Mouse (Mus musculus): Measurements from ENCODE around the gene Zfp981. TPM values are rescaled to one million over a fixed set of nuclear protein-coding genes. Genes with fewer than 3 reads are reported as not detected.
"Not testable (repeated sequence)": the region's sequence is repeated elsewhere in the genome, so short reads cannot be mapped to it uniquely, and the experiment has no call there.

The Zfp981 gene
- polyA plus RNA-seq, 1 experiment from 2014 or later = 1.4 TPM

DNA sequence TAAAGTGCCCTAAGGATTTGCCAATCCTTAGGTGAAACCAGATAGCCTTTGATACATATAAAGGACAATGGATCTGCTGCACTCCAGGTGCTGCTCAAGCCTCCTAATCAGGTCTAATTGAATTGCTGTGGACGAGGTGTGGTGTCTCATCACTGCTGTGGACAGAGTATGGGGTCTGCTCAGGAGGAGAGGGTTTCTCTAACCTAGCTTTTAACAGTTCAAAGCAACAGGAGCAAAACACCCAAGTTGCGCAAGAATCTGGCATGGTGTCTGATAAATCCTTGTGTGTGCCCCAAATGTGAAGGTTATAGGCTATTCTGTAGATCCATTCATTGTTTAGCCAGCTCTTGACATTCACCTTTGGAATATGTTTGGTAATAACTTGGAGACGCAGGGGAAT, 24.9 kb upstream of the Zfp981 start:
- CTCF ChIA-PET; POLR2A ChIA-PET; H3K27me3 ChIP-seq; ATAC-seq; DNase-seq (ENCODE audit: low read depth, low spot score); in situ Hi-C loops (cut with MboI; ENCODE audit: low pct_unique_long_range_greater_than_20kb): not testable (repeated sequence)

DNA sequence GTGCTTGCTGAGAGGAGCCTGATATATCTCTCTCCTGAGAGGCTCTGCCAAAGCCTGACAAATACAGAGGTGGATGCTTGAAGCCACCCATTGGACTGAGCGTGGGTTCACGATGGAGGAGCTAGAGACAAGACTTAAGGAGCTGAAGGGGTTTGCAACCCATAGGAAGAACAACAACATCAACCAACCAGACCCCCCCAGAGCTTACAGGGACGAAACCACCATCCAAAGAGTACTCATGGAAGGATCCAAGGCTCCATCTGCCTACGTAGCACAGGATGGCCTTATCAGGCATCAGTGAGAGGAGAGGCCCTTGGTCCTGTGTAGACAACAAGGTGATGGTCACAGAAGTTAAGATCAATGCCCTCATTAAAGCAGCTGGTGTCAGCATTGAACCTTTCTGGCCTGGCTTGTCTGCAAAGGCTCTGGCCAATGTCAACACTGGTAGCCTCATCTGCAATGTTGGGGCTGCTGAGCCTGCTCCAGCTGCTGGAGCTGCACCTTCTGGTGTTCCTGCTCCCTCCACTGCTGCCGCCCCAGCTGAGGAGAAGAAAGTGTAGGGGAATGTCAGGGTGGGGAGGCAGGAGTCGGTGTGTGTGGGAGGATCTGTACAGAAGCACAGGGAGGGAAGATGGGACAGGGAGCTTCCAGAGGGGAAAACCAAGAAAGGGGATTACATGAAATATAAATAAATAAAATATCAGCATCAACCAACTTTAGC, 21.3 kb upstream of the Zfp981 start:
- in situ Hi-C loops (cut with MboI; ENCODE audit: low pct_unique_long_range_greater_than_20kb); ATAC-seq; POLR2A ChIA-PET; CTCF ChIA-PET; H3K27me3 ChIP-seq; DNase-seq (ENCODE audit: low read depth, low spot score): not testable (repeated sequence)

DNA sequence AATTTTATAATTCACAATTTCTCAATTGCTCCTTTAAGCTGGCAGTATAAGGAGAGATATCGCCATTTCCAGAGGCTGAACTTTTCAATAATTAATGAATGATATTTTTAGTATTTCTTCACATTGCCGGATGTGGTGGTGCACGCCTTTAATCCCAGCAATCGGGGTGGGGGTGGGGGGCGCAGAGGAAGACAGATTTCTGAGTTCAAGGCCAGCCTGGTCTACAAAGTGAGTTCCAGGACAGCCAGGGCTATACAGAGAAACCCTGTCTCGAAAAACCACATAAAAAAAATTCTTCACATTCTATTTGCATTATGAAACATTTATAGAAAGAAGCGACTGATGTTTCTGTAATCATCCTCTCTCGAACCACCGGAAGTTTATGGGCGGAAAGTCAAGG, 19.3 kb upstream of the Zfp981 start:
- POLR2A ChIA-PET; in situ Hi-C loops (cut with MboI; ENCODE audit: low pct_unique_long_range_greater_than_20kb); DNase-seq (ENCODE audit: low read depth, low spot score); ATAC-seq; H3K27me3 ChIP-seq; CTCF ChIA-PET: not testable (repeated sequence)

DNA sequence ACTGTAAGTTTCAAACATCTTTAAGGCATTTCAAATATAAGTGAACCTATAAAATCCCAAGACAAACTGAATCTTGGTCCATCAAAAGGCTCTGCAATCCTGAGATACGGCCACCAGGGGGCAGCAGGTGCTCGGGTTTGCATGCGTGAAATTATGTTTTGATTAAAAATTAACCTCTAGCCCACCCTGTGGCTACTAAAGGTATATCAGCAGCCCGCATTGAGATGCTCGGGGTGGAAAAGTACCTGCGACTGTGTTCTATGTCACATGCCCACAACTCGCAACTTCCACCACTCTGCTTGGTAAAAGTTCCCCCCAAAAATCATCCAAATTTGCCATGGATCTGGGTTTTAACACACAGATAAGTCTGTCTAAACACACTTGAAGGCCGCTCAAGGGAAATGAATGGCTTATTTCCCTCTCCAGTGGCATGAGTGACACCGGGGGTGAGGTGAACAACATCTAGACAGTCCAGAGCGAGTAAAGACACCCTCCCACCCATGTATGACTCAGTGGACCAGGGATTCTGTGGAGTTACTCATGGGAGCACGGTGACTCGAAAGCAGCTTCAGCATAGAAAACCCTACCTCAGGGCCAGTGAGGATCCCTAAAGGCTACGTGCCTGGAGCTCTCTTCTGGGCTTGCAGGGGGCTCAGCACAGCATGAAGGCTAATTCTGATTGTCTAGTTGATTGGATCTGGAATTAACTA, 18.1 kb upstream of the Zfp981 start:
- H3K27me3 ChIP-seq; DNase-seq (ENCODE audit: low read depth, low spot score); POLR2A ChIA-PET; CTCF ChIA-PET; in situ Hi-C loops (cut with MboI; ENCODE audit: low pct_unique_long_range_greater_than_20kb); ATAC-seq: not testable (repeated sequence)

DNA sequence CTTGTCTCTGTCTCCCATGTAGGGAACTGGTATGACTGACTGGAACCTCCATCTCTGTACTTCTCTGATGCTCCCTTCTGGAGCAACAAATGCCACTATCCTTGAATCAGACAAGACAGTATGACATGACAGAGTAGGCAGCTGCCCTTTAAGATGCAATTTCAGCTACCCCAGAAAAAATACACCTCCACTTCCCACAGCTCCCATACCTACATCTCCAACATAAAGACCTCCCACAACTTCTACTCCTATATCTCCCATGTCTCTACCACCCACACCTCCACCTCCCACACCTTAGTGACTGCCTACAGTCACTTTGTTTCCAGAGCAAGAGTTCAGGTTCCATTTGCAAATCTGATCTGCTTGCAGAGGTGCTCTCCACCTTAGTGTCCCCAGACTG, 17.2 kb upstream of the Zfp981 start:
- POLR2A ChIA-PET; DNase-seq (ENCODE audit: low read depth, low spot score); H3K27me3 ChIP-seq; in situ Hi-C loops (cut with MboI; ENCODE audit: low pct_unique_long_range_greater_than_20kb); ATAC-seq; CTCF ChIA-PET: not testable (repeated sequence)

DNA sequence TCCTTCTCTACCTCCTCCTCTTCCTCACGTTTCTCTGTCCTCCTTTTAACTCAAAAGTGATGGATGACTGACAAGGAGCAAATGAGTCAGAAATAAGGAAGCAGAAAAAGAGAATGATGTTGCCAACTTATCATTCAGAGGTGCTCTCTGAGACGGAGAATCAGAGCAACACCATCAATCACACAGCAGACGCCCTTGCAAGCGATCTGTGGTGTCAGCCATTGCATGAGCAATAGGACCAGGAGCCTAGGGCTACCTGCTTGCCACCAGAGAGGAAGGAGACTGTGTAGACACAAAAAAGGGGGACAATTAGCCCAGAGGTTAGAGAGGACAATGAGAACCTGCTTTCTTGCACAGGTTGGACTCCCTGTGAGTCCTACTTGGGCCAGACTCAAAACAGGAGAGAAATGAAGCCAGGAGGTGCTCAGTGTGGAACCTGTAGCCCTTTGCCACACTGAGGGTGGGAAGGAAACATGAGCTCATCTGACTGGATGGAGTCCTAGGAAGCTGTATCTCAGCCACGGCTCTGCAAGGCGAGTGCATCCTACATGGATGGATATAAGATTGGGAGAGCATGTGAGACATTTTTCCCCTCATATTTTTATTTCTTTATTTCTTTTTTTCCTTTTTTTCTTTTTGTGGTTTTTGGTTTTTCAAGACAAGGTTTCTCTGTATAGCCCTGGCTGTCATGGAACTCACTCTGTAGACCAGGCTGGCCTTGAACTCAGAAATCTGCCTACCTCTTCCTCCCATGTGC, 16.5 kb upstream of the Zfp981 start:
- in situ Hi-C loops (cut with MboI; ENCODE audit: low pct_unique_long_range_greater_than_20kb); CTCF ChIA-PET; DNase-seq (ENCODE audit: low read depth, low spot score); H3K27me3 ChIP-seq; ATAC-seq; POLR2A ChIA-PET: not testable (repeated sequence)

DNA sequence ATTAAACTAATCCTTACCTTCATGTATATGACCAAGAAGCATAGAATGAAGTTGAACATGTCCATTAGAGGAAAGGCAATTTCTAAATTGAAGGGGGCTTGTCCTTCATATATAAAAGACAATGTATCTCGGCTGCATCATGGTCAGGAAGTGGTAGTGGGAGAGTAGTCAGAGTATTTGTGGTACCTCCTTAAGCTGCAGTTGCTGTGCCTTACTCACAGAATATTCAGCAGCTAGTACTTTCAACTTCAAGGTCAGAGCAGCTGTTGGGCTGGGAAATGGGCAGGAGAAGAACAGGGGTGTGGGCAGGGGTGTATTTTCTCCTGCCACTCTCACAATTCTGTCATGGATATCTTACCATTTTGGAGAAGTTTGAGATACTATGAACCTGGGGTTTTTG, 15.1 kb upstream of the Zfp981 start:
- in situ Hi-C loops (cut with MboI; ENCODE audit: low pct_unique_long_range_greater_than_20kb); DNase-seq (ENCODE audit: low read depth, low spot score); POLR2A ChIA-PET; CTCF ChIA-PET; ATAC-seq; H3K27me3 ChIP-seq: not testable (repeated sequence)

DNA sequence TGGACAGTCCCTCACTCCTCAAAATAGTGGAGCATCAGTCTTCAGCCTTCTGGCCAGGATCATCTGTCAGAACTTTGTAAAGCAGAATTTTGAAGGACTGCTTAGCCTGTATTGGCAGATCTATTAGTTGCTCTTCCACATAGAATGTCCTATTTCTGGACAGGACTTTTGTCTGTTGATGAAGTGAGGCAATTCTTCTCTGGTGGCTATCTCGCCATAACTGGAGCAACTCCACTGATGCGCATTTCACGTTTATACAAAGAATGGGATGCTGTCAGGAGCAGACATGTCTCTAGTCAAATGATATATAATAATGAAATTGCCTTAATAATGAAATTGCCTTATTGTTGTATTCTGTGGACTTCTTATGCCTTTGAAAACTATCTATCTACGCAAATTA, 12.6 kb upstream of the Zfp981 start:
- H3K27me3 ChIP-seq; CTCF ChIA-PET; POLR2A ChIA-PET; ATAC-seq; in situ Hi-C loops (cut with MboI; ENCODE audit: low pct_unique_long_range_greater_than_20kb); DNase-seq (ENCODE audit: low read depth, low spot score): not testable (repeated sequence)

DNA sequence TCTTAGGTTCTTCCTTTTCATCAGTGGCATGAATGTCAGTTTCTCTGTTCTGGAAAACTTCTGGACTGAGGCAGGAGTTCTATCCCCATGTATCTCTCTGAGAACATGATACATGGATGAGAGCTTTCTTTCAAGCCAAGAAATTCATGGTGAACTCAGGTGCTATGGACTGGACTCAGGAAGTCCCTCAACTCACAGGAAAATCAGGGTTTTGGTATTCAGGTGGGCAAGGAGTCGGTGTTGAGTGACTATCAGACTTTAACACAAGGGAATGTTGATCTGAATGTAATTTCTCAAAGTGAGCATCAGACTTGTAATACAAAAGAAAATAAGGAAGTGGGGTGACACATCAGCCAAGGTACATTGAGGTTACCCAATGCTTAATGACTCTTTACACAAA, 9.8 kb upstream of the Zfp981 start:
- POLR2A ChIA-PET; H3K27me3 ChIP-seq; CTCF ChIA-PET; in situ Hi-C loops (cut with MboI; ENCODE audit: low pct_unique_long_range_greater_than_20kb); DNase-seq (ENCODE audit: low read depth, low spot score); ATAC-seq: not testable (repeated sequence)

DNA sequence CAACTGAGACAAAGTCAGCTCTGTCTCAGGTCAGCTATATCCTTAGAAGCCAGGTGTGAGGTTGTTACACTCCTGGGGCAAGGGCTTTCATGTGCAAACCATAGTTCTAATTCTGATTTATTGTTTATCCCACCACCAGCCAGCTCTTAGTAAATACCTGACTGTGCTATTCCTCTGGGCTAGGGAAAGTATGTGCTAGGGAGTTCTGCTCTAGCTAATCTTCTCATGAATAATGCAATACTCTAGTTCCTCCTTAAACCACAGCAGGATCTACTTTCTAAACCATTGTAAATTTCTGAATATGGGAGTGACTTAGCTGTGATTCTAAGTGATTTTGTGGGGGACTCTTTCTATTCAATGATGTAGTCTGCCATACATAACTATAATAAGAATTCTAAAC, 9.4 kb upstream of the Zfp981 start:
- CTCF ChIA-PET = no interaction called here
- ATAC-seq (no peak), DNase-seq (ENCODE audit: low read depth, low spot score) (no peak)
- POLR2A ChIA-PET = no interaction called here
- no peak for TF ChIP-seq CTCF (IDR thresholded peaks at IDR 0.05)
- in situ Hi-C loops (cut with MboI; ENCODE audit: low pct_unique_long_range_greater_than_20kb) = no loop called here
- no peaks in the 10 kb centered on the region for H3K27me3 ChIP-seq

DNA sequence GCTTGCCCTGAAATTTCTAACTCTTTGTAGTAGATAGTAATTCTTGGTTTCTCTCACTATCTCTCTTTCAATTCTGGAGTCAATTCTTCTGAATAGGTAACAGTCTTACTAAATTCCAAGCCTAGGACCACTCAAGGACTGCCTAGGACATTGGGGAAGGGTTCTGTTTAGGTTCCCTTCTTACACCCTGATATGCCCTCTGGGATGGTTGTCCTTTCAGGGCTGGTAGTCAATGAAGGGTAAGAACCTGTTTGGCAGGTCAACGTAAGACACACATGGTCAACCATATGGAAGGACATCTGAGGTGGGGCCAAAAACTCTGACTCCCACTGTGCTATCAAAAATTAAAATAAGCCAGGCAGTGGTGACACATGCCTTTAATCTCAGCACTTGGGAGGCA, 9.0 kb upstream of the Zfp981 start:
- in situ Hi-C loops (cut with MboI; ENCODE audit: low pct_unique_long_range_greater_than_20kb) = no loop called here
- H3K27me3 ChIP-seq = no peaks in the 10 kb centered on the region
- no peak for ATAC-seq
- CTCF ChIA-PET = no interaction called here
- TF ChIP-seq CTCF (IDR thresholded peaks at IDR 0.05) = no peak
- DNase-seq (ENCODE audit: low read depth, low spot score) = no peak
- POLR2A ChIA-PET = no interaction called here

DNA sequence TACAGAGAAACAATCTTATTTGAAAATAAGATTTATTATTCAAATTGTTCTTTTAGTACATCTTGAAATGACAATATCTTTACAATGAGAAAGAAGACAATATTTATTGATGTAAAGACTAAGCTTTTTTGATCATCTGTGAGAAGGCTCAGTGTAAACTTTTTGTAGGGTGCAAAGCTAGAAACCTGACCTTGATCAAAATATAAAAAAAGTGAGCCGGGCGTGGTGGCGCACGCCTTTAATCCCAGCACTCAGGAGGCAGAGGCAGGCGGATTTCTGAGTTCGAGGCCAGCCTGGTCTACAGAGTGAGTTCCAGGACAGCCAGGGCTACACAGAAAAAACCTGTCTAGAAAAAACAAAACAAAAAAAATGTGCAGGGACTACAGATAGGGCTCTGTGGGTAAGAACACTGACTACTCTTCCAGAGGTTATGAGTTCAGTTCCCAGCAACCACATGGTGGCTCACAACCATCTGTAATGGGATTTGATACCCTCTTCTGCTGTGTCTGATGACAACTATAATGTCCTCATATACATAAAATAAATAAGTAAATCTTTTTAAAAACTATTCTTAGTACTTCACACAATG, 8.4 kb upstream of the Zfp981 start:
- ATAC-seq; in situ Hi-C loops (cut with MboI; ENCODE audit: low pct_unique_long_range_greater_than_20kb); POLR2A ChIA-PET: not testable (repeated sequence)

More for the DNA sequence above, 8.4 kb upstream of the Zfp981 start:
- CTCF ChIA-PET; H3K27me3 ChIP-seq; DNase-seq (ENCODE audit: low read depth, low spot score): not testable (repeated sequence)
